Mouse (Mus musculus): Measurements from ENCODE around the gene Ngef.

The Ngef gene

GRCm38 (mm10) chr1:87573800-87574215 is at the start of gene Ngef:
TSS of gene Ngef (minus strand) at chr1:87573870.
- no peak for DNase-seq (ENCODE audit: low spot score in 2 of 2)

- DNase-seq (ENCODE audit: low spot score in 2 of 2) = peak; percentile 43 to 49
Measured at GRCm38 (mm10) chr1:87621858-87622279, 48.2 kb upstream of the Ngef start.

DNA sequence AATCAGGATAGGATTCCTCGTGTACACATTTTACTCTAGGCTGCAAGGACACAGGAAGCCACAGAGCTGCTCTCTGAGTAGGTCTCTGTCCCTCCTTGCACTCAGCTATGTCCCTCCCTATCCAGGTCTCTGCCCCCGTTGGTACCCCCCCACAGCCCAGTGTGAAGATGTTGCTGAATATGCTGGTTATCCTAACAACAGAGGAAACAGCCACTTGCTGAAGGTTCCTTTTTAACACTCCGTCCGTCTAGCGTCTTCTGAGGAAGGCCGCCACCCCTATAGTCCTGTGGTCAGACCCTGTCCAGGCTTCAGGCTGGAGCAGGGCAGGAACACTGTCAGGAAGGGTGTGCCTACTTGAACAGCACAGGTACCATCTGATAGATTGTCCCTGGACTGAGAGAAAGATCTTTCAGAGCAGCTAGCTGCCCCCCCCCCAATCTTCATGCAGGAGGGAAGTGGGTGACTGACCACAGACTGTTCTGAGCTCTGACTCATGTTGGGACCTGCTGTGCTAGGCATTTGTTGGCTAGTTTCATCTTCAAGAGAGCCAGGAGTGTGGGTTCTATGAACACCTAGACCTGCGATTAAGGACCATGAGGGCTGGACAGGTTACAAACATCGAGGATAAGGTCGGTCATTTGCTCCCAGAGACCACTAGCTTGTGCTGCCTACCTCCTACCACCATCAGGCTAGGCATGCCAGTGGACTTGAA is 47.6 kb upstream of the Ngef start:
- no peak for DNase-seq (ENCODE audit: low spot score in 2 of 2)

GRCm38 (mm10) chr1:87620693-87621092 is 47.0 kb upstream of the Ngef start:
- DNase-seq (ENCODE audit: low spot score in 2 of 2) = no peak

DNA sequence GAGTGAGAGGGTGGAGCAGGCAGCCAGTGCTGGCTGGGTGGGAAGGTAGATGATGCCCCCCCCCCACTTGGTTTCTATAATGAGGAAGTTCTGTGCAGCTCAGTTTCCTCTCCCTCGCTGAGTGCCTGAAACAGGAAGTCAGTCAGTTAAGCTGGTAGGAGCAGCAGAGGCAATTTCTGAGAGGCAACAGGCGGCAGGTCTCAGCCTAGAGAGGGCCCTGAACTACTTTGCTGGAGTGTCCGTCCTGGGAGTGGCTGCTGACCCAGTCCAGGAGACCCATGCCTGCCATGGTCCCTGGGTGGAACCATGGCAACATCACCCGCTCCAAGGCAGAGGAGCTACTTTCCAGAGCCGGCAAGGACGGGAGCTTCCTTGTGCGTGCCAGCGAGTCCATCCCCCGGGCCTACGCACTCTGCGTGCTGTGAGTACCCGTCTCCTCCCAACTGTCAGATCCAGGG is 46.6 kb upstream of the Ngef start, which contains the start of gene Inpp5d:
Gene Inpp5d (plus strand): TSS at position 102 of the 458 bp plus-strand sequence.
- no peak for DNase-seq (ENCODE audit: low spot score in 2 of 2)

- no peak for DNase-seq (ENCODE audit: low spot score in 2 of 2)
Measured at GRCm38 (mm10) chr1:87614576-87615295, 41.1 kb upstream of the Ngef start.

GRCm38 (mm10) chr1:87608416-87609046 is 34.9 kb upstream of the Ngef start:
- DNase-seq (ENCODE audit: low spot score in 2 of 2) = no peak

DNA sequence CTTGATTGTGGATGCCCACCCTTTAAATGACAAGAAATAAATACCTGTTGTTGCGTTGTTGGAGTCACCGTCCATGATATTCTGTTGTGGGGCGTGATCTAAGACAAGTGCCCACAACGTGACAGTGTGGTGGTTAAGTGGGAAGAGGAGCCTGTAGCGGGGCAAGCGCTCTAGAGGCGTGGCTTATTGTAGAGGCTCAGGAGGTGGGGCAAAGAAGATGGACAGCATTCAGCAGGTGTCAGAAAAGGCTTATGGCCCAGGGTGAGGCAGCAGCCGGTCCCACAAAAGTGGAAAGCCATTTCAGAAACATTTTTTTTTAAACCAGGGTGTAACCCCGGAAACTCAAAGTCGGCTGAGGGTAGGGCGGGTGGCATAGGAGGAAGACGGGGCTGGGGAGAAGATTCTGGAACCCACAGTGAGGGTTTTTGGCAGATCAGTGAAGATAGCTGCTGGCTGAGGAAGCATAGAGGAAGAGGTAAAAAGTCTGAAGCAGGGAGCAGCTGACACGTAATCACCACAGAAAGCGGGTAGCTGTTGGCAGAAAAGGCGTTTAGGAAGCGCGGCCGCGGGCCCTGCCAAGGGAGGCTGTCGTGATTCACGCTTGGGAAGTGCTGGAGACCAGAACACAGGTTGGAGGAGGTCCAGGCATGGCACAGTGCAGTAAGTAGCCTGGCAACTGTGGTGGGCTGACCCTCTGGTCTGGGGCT is 33.9 kb upstream of the Ngef start:
- DNase-seq (ENCODE audit: low spot score in 2 of 2) = peak; percentile 74 to 76

DNA sequence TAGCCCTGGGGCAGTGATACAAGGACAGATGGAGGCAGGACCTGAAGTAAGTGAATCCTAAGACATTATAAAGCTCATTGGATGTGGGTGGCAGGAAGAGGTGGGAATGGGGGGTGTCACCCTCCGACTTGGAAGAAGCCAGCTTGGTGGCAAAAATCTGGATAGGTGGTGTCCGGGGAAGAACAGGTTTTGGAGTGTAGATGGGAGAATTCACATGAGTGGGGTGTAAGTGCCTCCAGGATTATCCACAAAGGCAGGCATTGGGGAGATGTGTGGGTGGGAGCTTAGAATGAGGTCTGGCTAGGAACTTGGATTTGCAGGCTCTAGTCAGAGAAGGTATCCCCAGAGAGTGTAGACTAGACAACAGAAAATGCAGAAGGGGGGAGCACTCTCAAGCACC is 31.6 kb upstream of the Ngef start:
- DNase-seq (ENCODE audit: low spot score in 2 of 2) = peak; percentile 30 to 52

- peak; percentile 40 to 69 for DNase-seq (ENCODE audit: low spot score in 2 of 2)
Measured at GRCm38 (mm10) chr1:87603389-87603788, 29.7 kb upstream of the Ngef start.

DNA sequence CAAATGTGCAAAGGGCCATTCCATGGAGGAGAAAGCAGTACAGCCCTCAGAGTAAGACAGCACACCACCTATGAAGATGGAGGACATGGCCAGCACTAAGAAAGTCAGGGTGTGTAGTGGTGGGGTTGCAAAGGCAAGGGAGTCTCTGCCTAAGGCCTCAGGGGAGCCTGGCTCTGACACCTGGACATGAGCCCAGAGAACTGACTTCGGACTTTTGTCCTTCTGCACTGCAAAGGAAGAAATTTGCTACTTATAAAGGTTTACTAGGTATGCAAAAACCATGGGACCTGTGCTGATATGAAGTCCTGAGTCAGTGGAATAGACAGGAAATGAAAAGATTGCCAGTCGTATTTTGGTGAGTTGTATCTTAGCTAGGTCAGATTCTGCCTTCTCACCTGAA is 28.1 kb upstream of the Ngef start:
- DNase-seq (ENCODE audit: low spot score in 2 of 2) = no peak

DNA sequence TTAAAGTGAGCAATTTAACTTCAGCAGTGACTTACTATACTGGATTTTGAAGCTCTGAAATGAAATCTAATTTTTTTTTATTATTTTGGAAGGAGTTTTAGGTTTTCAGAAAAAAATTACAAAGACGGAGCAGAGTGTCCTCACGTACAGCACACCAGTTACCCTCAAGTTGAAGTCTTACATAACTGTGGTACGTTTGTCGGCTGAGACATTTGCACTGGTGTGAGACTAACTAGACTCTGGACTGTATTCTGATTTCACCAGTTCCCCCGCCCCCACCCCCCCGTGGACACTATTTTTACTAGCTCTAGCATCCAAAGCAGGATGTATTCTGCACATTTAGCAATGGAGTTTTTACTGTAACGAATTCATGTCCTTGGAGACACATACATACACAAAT is 26.9 kb upstream of the Ngef start:
- DNase-seq (ENCODE audit: low spot score in 2 of 2) = no peak

DNA sequence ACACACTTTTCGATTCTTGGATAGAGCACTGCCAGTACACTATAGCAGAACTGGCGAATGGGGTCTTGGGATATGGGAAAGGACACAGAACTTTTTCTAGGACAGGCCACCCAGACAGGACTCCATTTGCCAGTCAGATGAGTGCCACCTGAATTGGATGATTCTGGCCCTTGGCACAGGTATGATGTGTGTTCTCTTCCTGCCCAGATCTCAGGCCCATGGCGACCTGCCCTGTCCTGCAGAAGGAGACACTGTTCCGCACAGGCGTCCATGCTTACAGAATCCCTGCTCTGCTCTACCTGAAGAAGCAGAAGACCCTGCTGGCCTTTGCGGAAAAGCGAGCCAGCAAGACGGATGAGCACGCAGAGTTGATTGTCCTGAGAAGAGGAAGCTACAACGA is 21.0 kb upstream of the Ngef start:
- no peak for DNase-seq (ENCODE audit: low spot score in 2 of 2)

DNA sequence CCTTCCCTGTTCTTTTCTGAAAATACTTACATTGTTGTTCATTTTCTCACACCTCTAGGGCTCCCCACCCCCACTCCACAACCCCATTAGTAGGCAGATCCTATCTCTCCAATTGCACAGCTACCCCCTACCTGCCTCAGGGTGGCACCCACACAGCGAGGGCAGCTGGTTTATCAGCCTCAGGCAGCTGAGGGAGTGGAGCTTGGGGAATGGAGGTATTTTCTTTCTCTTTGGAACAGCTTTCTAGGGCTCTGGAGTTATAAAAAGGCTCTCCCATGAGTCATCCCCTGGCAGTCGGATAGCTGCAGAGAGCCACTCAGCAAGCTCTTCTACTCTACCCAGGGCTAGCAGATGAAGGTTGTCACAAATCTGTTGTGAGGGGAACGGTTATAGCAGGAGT is 20.6 kb upstream of the Ngef start:
- DNase-seq (ENCODE audit: low spot score in 2 of 2) = peak; percentile 56 to 62

- no peak for DNase-seq (ENCODE audit: low spot score in 2 of 2)
Measured at GRCm38 (mm10) chr1:87589980-87590379, 16.3 kb upstream of the Ngef start.

- DNase-seq (ENCODE audit: low spot score in 2 of 2) = peak; percentile 70 to 84
Measured at GRCm38 (mm10) chr1:87589162-87589561, 15.5 kb upstream of the Ngef start.

DNA sequence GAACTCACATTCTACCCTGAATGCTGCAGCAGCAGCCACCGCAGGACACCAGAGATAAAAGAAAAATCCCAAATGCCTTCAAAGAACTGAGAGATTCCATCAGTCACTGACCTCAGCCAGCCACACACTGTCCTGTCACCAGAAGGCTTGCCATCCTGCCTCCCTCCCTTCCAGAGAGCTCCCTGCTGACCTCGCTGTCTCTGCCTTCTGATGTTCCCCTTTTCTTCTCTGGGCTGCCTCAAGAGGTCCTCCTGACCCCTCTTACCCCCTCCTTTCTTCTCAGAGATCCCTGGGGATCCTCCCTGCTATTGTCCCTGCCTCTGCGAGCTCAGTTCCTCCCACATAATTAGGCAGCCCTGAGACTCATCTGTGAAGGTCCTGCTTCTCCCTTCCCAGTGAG is 7.2 kb upstream of the Ngef start:
- no peak for DNase-seq (ENCODE audit: low spot score in 2 of 2)

GRCm38 (mm10) chr1:87578965-87579364 is 5.3 kb upstream of the Ngef start:
- no peak for DNase-seq (ENCODE audit: low spot score in 2 of 2)

DNA sequence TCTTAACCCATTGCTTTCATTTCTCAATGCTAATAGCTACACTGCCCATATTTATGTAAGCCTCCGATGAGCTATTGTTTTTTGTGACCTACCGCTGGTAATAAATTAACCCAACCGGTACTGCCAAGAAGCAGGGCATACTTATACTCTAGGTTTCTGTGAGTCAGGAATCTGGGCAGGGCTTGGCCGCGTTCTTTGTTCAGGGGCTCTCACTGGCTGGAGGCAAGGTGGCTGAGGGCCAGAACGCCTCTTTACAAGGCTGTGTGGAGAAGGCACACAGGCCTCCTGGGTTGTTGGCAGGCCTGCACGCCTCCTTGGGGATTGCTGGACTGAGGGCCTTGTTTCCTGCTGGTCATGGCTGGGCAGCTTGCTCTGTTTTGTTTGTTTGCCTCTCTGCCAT is 1.1 kb upstream of the Ngef start:
- no peak for DNase-seq (ENCODE audit: low spot score in 2 of 2)

DNA sequence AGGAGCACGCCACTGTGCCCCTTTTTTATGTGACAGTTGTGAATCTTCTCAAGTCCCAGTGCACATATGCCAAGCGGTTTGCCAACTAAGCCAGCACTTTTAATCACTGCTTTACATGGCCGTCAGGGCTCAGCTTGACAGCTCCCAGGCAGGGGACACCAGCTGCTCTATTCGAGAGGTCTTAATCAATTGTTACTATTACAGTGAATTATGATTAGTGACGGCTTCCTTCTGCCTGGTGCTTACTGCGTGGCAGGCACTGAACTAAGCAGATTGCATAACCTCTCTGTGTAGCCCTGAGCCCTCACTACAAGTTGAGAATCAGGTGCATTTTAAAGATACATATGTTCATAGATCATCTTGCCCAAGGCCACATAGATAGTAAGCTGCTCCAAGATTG is 683 bp upstream of the Ngef start:
- no peak for DNase-seq (ENCODE audit: low spot score in 2 of 2)

DNA sequence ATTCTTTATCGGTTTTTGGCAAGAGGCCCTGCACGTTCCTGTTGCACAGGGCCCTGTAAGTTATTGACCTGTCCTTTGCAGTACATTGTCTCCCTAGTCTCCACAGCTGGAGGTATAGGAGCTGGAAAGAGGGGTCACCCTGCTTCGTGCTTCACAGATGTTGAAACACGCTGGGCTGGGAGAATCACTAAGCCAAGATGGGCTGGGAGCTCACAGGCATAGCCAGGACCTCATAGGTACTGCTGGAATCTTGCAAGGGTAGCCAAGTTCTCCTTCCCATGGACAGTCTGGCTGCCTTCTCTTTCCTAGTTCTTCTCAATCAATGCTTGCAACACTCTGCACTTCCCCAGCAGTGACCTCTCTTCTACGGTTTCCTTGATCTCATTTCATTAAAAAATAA is 409 bp downstream of the Ngef start:
- DNase-seq (ENCODE audit: low spot score in 2 of 2) = no peak

- DNase-seq (ENCODE audit: low spot score in 2 of 2) = no peak
Measured at GRCm38 (mm10) chr1:87568398-87568797, 5.3 kb downstream of the Ngef start.
